Comparison of ENCODE assay signal across 1 mouse cellular context in the genomic region with DNA sequence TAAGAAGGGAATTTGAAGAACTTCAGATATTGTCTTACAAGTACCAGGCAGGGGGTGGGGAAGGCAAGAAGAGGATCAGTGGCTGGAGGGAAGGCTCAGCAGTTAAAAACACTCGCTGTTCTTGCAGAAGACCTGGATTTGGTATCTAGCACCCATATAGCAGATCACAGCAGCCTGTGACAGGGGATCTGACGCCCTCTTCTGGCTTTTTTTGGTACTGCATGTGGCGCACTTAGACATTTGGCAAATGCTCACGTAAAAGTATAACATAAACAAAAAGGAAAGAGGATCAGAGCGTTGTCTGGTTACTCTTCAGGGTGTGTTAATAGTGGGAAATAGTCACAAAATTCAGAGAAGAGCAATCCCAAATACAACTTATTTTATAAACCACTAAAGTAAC.
TF ChIP-seq lines count a peak whose summit lies in the region.

No protein-coding gene starts in this region.

TF ChIP-seq in MEL, 35 proteins besides CTCF, POLR2A, EP300 and RAD21 (continued from another document):
- TF ChIP-seq UBTF (IDR thresholded peaks at IDR 0.05; ENCODE audit: borderline replicate concordance, insufficient read depth, low read depth, low read length) (no peak), KAT2A (conservative IDR thresholded peaks at IDR 0.05; ENCODE audit: low read depth, low read length) (no peak), MYB (IDR thresholded peaks at IDR 0.05; ENCODE audit: low read depth, low read length) (no peak), MYC (IDR thresholded peaks at IDR 0.05; ENCODE audit: low read depth, low read length) (no peak)
